Mouse (Mus musculus) ovary, postnatal 10 days (tissue): ENCODE measurements at regions not wholly inside any gene's neighbourhood (a gene's known extent, or its start where the extent isn't known, plus 50 kb on each side); places are given as distances from the start of the nearest gene placed in this dataset.

ENCODE experiments used
- DNase-seq: peaks from one replicate; pipeline ENCODE4 v3.0.0; 2022; ENCODE audit warnings: low spot score

DNA sequence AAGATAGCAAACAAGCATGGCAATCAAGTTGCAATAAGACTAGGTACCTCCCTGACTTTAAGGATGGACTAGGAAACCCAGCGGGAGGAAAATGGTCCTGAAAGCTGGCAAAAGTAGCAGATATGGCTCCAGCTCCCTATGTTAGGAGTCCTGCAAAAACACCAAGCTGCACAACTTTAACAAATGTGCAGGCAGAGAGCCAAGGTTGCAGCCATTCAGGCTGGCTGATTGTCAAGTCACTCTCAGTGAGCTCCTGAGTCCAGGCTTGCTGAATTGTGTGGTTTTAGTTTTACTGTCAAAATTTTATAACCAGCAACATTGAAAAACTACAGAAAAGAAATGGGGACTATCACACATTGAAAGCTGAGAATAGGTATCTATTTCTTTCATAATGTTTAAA is 1122.8 kb upstream of the Slc10a2 start:
- DNase-seq, result no peak

DNA sequence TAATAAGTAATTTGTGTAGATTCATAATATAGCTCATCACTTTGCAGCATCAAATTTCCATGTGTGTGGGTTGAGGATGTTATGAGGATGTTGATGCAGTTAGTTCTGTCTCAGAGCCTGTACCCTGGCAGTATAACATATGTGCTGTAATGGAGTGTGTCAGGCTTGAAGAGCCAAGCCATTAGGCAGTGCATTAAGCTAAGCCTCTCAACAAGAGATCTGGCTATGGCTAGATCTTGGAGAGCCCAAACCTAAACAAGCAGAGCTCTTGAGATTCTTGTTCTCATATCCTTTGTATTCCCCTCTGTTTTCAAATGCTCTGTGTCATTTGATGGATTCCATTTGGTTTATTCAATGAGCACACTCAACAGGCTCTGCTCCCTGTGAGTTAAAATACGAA is 1120.0 kb upstream of the Slc10a2 start:
- DNase-seq, result no peak

DNA sequence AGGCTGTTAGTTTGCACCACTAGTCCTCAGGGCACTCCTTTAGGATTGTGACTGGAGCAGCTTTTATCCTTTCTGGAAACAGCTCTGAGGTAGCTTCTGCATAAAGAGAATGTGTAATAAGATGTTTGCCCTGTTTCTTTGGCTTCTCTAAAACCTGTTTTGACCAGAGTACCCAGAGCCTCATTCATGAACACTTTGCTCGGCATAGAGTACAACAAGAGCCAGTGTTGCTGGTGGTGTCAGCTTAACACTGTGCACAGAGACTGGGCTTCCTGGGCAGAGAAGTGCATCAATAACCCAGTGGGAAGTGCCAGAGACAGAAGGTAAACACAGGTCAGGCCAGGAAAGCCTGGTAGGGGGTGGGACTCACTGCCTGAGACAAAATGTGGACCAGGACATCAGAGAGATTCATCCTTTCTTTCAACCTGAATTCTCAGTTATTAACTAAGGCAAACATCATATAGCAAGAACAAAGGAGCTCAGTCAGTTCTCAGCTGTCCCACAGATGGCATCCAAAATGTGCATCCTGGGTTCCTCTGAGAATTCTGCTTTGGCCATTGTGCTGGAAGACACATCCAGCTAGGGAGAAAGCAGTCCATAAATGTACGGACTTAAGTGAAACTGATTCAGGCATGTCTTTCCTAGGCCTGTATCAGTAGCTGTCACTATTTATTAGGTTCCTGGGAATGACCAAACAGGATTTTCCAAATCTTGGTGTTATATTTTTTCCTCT is 1102.6 kb upstream of the Slc10a2 start:
- DNase-seq, result no peak

DNA sequence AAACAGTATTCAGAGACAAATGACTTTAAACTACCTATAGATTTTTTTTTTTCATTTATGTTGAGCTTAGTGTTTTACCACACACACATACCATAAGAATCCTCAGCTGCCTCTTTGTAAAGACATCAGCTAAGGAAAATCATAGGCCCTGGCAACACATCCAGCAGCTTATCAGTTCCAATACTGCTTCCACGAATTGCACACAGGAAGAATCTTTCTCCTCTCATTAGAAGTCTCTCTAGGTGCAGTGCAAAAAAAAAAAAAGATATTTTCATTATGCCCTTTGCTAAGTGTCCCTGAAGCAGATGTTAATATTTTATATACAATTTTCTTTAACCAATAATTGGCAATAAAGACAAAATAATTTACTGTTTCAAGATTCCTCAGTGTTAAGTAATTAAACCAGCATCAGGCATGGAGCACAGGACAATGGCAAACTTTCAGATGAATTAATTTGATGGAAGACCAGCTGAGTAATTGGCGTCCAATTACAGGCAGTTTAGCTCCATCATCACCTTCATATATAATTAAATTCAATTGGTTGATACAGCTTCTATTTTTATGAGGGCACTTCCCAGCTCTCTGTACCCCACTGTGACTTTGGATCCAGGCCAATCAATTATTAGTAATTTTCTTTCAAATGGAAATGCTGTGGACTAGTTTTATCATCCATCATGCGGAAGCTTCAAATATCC is 1099.0 kb upstream of the Slc10a2 start:
- no peak for DNase-seq

DNA sequence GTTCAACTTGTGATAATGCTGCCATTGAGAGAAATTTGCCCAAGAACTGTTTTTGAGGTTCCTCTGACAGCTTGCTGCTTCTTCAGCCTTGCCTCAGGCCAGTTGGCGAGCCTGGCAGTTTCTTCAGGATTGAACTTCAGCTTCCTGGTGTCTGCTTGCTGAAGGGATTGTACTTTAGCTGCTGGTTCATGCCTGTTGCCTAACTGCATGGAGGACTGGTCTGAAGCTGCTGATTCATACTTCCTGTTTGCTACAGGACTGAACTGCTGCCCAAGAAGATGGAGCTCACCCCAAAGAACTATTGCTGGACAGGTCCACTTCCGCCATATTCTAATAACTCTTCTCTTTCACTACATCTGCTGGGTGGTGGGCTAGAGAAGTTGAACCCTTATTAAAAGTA is 1086.3 kb upstream of the Slc10a2 start:
- DNase-seq, result no peak

DNA sequence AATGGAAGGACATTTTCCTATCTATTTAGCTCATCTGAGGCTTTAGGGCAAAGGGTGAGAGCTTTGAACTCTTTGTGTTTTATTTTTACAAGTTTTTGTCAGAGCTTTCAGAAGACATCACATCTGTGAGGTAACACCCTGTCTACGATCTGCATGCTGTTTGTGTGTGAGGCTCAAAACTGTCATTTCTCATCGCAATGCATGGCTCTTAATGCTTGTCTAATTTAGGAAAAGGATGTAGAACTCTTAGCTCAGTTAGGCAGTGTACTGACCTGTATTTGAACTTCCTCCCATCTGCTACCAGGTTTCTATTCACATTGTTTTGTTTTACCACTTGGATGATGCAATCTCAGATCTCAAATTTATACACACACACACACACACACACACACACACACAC is 1083.3 kb upstream of the Slc10a2 start:
- DNase-seq, result no peak

DNA sequence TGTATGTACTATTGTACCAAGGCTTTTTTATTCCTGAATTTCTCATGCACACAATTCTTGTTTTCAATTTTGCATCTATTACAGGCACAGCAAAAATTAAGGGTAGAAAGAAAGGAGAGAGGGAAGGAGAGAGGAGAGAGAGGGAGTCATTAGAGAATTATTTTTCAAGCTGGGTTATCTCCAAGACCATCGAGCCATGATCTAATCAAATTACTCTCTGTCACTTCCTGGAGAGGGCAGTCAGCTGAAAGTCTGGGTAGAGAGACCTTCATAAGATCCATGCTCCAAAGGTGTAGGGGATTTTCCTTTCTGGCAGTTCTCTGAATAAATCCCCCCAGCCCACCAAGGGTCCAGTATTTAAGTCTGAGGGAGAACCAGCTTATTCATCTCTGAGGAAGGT is 1081.4 kb upstream of the Slc10a2 start:
- no peak for DNase-seq

DNA sequence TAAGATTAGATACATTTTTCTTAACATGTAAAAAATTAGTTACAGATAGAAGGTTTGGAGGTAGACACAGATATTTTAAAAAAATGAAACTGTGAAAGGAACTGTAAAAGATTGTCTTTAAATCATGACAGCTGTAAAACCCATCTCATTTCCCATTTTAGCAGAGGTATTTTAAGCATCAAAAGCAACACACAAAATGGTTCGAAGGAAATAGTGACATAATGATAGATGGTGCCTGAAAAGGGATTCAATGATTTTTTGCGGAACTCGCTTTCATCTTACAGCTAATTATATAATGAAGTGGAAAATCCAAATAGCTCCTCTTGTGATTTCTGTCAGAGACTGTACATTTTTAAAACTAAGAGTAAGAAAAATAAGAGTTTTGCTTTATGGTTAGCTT is 1074.5 kb upstream of the Slc10a2 start:
- DNase-seq, result no peak

DNA sequence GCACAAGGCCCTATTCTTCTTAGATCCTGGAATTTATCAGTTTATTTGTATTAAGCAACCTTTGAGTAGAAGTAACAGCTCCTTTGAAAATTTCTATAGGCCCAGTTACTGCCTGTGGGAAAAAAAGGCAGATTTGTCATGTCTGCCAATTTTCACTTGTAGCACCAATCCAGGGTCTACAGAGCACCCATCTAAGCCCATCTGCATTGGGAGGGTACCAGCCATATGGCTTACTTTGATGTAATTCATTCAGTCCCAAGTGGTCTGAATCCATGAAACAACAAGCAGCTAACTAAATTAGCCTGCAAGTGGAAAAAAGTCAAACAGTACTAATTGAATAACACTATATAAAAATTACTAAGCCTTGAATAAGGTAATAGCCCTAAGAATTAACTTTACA is 1061.3 kb upstream of the Slc10a2 start:
- DNase-seq, result no peak

DNA sequence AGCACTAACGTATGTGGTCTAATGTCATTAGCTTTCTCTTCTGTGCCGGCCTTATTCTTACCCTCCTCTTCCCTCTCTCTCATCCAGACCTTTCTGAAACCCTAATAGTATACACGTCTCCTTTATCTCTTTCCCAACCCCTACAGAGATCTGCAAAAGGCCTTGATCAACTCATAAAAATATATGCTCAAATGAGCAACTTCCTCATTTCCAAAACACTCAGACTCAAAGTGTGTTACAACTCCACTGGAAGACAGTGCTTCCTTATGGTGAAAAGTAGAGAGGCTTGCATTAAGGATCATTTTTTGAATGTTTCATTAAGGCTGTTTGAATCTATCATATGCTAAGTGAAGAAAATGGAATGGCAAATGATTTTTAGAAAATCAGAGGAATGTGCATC is 1060.1 kb upstream of the Slc10a2 start:
- no peak for DNase-seq

DNA sequence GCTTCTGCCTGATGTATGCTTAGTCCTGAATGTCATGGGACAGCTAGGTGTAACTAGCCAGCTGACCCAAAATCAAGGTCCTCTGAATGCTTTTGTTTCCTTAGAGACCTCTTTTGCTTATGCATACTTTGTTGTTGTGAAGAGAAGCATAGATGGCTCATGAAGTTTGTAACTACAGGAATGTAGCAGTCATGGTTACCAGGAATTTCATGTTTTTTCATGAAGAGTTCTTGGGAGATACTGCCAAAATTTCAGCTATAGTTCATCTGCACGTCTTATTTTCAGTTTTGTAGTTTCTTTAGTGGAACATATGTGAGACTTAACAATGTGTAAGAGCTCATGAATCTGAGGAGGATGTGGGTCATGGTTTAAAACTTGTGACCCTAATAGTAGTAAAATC is 1059.6 kb upstream of the Slc10a2 start:
- DNase-seq, result no peak

DNA sequence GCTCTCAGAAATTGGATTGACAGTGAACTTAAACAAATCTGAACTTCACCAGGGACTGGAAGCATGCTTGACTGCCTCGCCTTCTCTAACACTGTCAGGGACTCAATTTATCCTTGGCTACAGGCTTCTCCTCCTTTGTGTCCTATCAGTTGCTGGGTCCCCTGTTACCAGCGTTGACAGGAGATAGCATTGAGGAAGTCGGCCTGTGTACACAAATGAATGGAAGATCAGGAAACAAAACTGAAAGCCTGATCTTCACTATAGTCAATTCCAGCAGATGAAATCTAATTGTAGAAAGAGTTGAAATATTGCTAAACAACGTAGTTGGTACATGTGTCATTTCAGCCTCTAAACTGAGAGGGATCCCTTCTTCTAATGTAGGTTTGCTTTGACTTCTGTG is 1039.4 kb upstream of the Slc10a2 start:
- DNase-seq, result no peak

DNA sequence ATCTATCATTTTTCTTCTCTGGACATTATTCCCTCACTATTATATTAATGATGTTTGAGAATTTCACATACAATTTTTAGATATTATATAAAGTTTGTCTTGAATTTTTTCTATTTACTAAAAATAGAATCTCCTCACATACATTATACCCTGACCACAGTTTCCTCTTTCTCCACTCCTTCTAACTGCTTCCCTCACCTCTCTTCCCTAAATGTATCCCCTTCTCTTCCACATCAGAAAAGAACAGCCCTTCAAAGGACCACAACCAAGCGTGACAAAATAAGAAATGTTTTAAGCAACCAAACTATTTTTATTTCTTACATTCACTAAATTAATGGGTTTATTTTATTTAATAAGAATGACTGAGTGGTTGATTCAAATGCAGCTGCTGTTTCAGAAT is 1034.9 kb upstream of the Slc10a2 start:
- DNase-seq, result no peak

DNA sequence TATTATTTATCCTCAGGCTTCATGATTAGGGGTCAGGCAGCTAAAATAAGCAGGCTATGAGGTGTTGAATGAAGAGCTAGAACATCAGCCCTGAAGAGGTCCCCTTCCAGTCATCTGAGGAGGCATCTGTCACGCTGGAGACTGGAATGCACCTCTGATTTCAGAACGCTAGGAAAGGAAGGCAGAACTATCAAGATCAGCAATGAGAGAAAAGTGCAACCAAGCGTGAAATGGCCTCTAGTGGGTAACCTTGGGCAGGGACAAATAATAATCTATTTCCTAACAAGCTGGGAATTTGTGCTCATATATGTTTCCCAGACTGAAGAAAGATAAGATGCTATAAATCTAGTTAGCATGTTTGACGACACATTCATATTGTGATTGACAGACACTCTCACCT is 1034.0 kb upstream of the Slc10a2 start:
- no peak for DNase-seq

DNA sequence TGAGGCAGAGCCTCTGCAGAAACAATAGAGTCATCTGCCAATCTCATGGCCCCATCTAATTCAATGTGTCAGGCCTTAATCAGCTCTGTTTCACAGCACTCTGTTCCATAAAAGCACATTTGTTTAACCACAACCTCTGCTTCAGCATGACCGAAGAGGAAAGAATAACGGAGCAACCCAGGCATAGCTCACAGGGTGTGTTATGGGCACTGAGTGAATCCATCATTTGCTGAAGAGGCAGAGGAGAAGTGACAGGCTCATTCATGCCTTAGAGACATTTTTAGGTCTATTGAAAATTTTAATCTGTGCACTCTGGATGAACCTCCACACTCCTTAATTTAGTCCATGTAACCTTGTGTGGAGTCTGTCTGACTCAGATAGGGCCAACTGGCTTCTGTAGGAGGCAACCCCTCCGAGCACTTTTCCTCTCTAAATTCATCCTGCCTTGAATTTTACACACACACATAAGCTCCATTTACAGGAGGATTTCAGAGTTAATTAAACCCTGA is 1027.1 kb upstream of the Slc10a2 start:
- DNase-seq, result no peak

DNA sequence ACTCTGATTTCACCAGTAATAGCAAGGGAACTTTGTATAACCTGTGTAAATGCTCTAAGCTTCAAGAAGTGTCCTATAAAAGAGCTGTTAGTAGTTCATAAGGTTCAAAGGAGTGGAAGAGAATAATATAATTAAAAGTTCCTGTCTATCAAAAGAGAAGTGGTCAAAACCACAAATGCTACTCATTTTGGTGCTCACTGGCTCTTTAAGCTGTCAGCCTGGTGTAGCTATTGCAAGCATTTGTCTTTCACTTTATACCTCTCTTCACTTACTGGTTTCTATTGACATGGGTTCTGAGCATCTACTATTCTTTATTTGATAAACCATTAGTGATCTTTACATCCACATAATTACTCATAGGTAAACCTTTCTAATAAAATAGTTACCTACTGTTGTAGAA is 1020.1 kb upstream of the Slc10a2 start:
- DNase-seq, result no peak

DNA sequence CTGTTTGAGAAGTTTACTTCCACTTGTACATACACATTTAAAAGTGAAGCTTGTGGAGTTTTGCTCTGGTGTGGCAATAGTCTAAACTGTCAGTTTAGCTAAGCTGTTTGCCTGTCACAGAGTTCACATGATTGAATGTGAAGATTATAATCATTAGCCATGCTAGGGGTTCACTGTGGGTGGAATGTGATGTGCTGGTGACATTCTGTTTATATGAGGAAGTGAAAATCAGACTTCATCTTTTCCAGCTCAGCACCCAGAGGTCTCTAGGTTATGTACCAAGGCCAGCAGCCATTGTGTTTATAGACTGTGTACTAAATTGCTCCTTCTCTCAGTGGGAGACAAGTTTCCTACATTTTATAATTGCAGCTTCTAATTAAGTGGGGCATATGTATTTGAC is 1014.4 kb upstream of the Slc10a2 start:
- DNase-seq, result no peak

DNA sequence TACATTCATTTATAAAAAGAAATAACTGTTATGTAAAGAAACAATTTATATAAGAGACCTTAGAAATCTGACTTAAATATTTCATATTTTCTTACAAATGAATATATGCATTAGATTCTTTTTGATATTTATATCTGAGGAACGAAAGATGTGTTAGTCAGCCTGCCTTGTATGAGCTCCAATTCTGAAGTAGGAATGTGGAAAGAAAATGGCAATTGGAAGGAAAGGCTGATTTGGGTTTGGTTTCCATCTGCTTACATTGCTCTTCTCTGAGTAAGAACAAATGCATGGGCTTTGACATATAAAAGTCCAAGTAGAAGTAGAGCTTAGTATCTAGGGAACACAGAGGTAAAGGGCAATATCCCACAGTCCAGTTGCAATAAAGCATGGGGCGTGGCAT is 1006.2 kb upstream of the Slc10a2 start:
- DNase-seq, result no peak

DNA sequence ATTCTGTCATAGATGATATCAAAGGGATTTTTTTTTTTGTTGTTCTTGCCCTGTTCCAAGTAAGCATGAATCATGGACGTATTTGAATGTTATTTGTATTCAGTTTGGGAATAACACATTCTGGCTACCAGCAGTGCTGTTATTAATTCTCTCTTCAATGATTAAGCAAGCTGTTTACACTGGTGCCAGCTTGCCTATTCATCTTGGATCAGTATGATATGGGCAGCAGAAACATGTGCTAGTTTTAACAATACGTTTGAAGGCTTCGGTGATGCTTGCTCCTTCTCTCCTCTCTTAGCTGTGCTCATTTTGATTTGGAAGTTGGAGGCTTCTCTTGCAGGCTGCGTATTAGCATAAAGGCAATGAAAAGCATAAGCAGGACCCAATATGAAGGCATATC is 984.9 kb upstream of the Slc10a2 start:
- no peak for DNase-seq

DNA sequence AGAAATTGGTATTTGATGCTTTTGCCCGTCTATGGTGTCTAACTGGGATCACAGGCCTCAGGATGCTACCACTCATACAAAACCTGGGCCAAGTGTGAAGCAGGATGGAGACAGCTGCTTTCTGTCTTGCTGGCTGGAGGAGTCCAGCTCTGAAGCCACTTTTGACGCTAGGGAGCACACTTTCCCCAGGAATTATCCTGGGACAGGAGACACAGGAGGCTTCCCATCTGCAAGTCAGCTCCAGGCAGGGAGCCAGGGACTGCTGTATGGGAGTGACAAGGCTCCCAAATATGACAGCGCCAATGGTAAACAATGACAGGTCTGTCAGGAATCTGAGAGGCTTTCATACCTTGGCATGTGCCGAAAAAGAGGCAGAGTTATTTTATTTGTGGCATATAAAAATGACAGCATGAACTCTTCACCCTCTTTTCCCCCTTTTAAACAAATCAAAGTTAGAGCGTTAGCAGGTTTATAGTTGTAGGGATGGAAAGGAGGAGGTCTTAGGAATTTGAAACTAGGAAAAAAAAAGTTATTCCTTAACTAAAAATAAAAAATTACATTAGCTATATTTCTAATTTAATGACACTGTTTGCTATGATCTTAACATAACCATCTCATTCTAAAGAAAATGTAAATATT is 938.9 kb upstream of the Slc10a2 start:
- peak; percentile 2 for DNase-seq

DNA sequence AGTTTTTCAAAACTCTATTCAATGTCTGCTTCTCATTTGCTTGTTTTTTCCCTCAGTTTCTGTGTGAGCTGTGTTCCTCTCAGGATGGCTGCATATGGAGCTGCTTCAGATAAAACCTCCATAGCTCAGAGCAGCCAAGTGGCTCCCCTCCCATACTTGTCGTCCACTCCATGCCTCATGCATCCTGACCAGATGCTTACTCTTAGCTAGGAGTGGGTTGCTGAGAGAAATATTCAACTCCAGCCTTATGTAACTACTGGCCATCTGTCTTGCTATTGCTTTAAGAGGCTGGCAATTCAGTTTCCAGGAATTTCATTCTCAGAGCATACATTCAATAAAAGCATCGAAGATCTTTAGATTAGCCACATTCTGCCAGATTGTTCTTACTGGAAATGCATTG is 907.1 kb upstream of the Slc10a2 start:
- DNase-seq, result no peak

DNA sequence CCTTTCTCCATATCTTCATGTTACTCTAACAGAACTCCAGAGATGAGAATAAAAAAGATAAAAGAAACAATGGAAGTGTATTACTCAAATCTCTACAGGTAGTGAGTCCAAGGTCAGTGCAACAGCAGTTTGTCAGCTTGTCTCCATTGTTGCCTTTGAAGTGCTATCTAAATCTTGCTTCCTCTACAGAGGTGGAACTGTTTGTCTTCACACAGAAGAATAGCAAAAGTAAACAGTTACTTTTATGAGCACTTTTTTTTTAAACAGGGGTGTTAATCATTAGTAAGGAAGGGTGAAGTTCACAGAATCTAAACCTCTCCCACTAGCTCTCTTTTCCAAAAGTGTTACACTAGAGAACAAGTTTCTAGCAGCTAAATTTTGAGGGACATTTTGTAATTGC is 906.0 kb upstream of the Slc10a2 start:
- DNase-seq, result no peak

DNA sequence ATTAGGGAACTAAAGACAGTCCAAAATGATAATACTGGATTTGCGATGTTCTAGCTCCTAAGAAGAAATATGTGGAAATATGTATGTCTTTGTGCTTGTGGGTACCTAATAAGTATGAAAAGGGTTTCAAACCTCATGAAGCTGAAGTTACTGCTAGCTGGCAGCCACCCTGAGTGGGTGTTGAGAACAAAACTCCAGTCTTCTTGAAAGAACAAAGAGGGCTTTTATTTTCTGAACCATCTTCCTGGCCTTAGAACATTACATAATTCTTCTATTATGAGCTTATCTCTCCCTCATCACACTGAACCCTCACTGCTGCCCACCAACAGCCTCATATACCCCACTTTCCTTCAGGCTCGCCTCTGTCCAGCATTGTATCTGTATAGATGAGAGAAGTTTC is 905.6 kb upstream of the Slc10a2 start:
- DNase-seq, result no peak
